Mouse (Mus musculus): ENCODE measurements at regions not wholly inside any gene's neighbourhood (a gene's known extent, or its start where the extent isn't known, plus 50 kb on each side); places are given as distances from the start of the nearest gene placed in this dataset.

DNA sequence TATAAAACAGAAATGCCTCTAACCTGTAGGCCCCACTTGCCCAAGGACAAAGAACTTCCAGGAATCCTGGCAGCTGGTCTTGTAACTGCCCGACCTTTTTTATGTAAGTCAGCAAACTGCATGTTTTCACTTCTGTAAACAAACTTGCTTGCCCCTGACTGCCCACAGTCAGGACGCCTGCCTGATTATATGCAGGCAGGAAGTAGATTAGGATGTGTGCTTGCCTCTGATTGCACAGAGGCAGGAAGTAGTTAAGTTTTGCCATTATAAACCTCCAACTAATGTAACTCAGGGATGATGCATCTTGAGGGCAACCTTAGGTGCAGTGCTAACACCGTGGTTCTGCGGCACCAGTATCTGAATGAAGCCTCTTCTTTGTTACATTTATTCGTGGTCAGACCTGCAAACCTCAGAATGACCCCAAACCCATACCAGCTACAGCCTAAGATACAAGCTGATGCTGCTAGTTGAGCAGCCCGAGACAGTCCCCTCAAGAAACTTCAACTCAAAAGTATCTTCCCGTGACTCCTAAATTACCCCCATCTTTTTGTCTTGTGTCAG, 114.8 kb downstream of the Rpap3 start:
- TF ChIP-seq CTCF (IDR thresholded peaks at IDR 0.05; ENCODE audit: low read depth, low read length) = no peak
- TF ChIP-seq POLR2A (IDR thresholded peaks at IDR 0.05; ENCODE audit: extremely low read depth, insufficient read depth, low read length) = no peak
